Mouse (Mus musculus): ENCODE measurements around the gene Pcsk4. TPM values are rescaled to one million over a fixed set of nuclear protein-coding genes. Genes with fewer than 3 reads are reported as not detected.

The Pcsk4 gene
- polyA plus RNA-seq, 1 experiment from 2014 or later = 5.5 TPM

DNA sequence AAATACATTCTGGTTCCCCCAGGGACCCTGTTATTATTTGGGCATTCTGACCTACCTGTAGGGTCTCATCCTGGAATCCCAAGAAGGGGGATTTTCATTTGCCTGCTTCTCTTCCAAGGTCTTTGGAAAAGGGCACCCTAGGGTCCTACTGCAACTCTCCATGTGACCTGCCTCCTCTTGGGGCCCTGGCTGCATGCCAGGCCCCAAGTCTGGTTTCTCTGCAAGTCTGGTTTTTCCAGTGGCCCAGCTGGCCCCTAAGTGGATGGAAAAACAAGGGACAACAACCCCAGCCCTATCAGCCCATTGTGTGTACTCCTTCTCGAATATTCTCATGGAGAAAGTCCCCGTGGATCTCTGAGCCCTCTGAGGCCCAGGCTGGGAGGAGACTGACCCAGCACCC, 1.6 kb upstream of the Pcsk4 start:
- Histone ChIP-seq H3K9me3 (no peaks in the 10 kb centered on the region), H3K27me3 (replicated peaks; ENCODE audit: low read depth, poor library complexity, severe bottlenecking) (peaks cover 74% of the 10 kb centered on the region), H3K27ac (replicated peaks) (0 out of 2 replicates have a peak overlapping the region, but pooled peaks have one; percentile 30), H3K36me3 (replicated peaks) (0 out of 2 replicates have a peak, but pooled peaks cover 5% of the 10 kb centered on the region), H3K4me1 (peaks cover 40% of the 10 kb centered on the region), H3K4me3 (peak overlapping the region; percentile 65)
- DNase-seq (ENCODE audit: low spot score) = no peak
- 78% methylated on average over 2 of the region's 2 CpGs for WGBS

GRCm38 (mm10) chr10:80330084-80330483, 786 bp upstream of the Pcsk4 start:
- WGBS = 1% methylated on average over 41 of the region's 41 CpGs
- Histone ChIP-seq H3K36me3 (replicated peaks) (0 out of 2 replicates have a peak, but pooled peaks cover 1% of the 10 kb centered on the region), H3K9me3 (no peaks in the 10 kb centered on the region), H3K4me3 (peak overlapping the region; percentile 65), H3K27me3 (replicated peaks; ENCODE audit: low read depth, poor library complexity, severe bottlenecking) (peaks cover 74% of the 10 kb centered on the region), H3K27ac (replicated peaks) (peak overlapping the region; percentile 71), H3K4me1 (peaks cover 42% of the 10 kb centered on the region)
- DNase-seq (ENCODE audit: low spot score) = no peak

- Histone ChIP-seq H3K27ac (replicated peaks) (no peak overlapping the region), H3K27me3 (replicated peaks; ENCODE audit: low read depth, poor library complexity, severe bottlenecking) (peaks cover 66% of the 10 kb centered on the region), H3K4me3 (no peak overlapping the region), H3K36me3 (replicated peaks) (no peaks in the 10 kb centered on the region), H3K4me1 (peaks cover 50% of the 10 kb centered on the region), H3K9me3 (no peaks in the 10 kb centered on the region)
- DNase-seq (ENCODE audit: low spot score) = no peak
- WGBS = 81% methylated on average over 21 of the region's 21 CpGs
Measured at GRCm38 (mm10) chr10:80325045-80325444, 4.3 kb downstream of the Pcsk4 start.

- Histone ChIP-seq H3K27ac (replicated peaks) (no peak overlapping the region), H3K9me3 (no peaks in the 10 kb centered on the region), H3K36me3 (replicated peaks) (no peaks in the 10 kb centered on the region; the same call in 1 of the 2 replicates), H3K27me3 (replicated peaks; ENCODE audit: low read depth, poor library complexity, severe bottlenecking) (peaks cover 66% of the 10 kb centered on the region), H3K4me1 (peaks cover 51% of the 10 kb centered on the region), H3K4me3 (peak overlapping the region; percentile 63; the same call in 1 of the 2 replicates)
- 80% methylated on average over 17 of the region's 17 CpGs for WGBS
- DNase-seq (ENCODE audit: low spot score) = no peak
Measured at GRCm38 (mm10) chr10:80324120-80325037, 4.9 kb downstream of the Pcsk4 start.

- no peaks in the 10 kb centered on the region for H3K9me3 ChIP-seq
- peaks cover 52% of the 10 kb centered on the region for H3K4me1 ChIP-seq
- H3K4me3 ChIP-seq = peak overlapping the region; percentile 63
- H3K36me3 ChIP-seq (replicated peaks) = peaks cover 9% of the 10 kb centered on the region
- peaks cover 59% of the 10 kb centered on the region for H3K27me3 ChIP-seq (replicated peaks; ENCODE audit: low read depth, poor library complexity, severe bottlenecking)
- DNase-seq (ENCODE audit: low spot score) = peak; percentile 80
- peak overlapping the region; percentile 82 for H3K27ac ChIP-seq (replicated peaks)
- WGBS = under 1% methylated on average over 46 of the region's 46 CpGs
Measured at GRCm38 (mm10) chr10:80323261-80324119, 5.8 kb downstream of the Pcsk4 start.

DNA sequence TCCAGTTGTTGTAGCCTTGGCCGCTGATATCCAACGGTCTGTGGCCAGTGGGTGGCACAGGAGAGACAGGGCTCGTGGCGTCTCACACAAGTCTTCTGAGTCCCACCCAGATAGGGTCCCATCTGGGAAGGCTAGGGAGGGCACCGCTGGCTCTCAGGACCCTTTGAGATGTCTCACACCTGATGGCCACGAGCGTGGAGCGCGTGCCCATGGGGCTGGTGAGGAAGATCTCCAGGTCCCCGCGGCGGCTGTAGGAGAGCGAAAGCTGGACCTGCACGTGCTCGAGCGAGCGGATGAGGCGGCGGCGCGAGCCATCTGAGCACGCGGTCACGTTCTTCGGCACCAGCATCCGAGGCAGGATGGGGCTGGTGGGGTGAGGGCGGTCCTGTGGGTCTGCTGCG, 6.5 kb downstream of the Pcsk4 start:
- no peaks in the 10 kb centered on the region for H3K9me3 ChIP-seq
- H3K27ac ChIP-seq (replicated peaks) = peak overlapping the region; percentile 82
- peaks cover 59% of the 10 kb centered on the region for H3K27me3 ChIP-seq (replicated peaks; ENCODE audit: low read depth, poor library complexity, severe bottlenecking)
- 8% methylated on average over 28 of the region's 28 CpGs for WGBS
- peaks cover 52% of the 10 kb centered on the region for H3K4me1 ChIP-seq
- peak; percentile 54 for DNase-seq (ENCODE audit: low spot score)
- peak overlapping the region; percentile 63 for H3K4me3 ChIP-seq
- peaks cover 15% of the 10 kb centered on the region for H3K36me3 ChIP-seq (replicated peaks)

DNA sequence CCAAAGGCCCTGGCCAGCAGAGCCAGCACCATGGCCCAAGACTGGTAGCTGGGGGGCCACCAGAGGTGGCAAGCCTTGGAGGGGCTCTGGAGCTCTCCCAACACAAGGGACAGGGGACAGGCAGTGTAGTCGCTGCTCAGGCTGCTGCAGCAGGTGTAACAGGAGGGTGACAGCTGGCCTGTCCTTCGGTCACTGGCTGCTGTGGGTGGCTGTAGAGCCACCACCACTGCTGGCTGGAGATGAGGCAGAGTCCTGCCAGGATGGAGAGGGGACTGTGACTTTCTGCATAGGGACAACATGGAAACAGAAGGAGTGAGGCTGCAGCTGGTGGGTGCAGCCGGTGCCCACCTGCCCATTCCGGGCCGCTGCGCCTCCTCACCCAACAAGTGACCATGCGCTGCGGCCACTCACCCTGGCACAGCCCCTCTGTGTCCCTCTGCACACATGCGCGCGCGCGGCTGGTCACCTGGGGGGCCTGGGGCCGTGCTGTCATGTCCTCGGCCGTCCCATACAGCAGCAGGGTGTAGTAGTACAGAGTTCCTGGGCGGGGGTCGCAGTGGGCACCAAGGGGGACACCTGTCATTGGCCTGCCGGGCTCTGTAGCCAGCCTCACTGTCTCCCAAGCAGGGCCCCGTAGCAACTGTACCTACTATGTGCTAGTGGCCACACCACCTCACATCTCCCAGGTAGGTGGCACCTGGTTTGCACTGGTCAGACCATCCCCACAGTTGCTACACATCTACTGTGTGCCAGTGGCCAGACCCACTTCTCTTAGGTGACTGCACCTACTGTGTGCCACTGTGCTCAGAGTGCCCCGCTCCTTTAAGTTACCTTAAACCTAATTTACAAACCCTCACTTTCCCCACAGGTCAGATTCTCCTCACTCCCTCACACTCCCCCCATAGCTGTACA, 7.4 kb downstream of the Pcsk4 start:
- Histone ChIP-seq H3K4me1 (peaks cover 60% of the 10 kb centered on the region), H3K4me3 (peak overlapping the region; percentile 63), H3K27me3 (replicated peaks; ENCODE audit: low read depth, poor library complexity, severe bottlenecking) (peaks cover 59% of the 10 kb centered on the region), H3K27ac (replicated peaks) (0 out of 2 replicates have a peak overlapping the region, but pooled peaks have one; percentile 54), H3K36me3 (replicated peaks) (peaks cover 24% of the 10 kb centered on the region), H3K9me3 (no peaks in the 10 kb centered on the region)
- 90% methylated on average over 21 of the region's 21 CpGs for WGBS
- no peak for DNase-seq (ENCODE audit: low spot score)

DNA sequence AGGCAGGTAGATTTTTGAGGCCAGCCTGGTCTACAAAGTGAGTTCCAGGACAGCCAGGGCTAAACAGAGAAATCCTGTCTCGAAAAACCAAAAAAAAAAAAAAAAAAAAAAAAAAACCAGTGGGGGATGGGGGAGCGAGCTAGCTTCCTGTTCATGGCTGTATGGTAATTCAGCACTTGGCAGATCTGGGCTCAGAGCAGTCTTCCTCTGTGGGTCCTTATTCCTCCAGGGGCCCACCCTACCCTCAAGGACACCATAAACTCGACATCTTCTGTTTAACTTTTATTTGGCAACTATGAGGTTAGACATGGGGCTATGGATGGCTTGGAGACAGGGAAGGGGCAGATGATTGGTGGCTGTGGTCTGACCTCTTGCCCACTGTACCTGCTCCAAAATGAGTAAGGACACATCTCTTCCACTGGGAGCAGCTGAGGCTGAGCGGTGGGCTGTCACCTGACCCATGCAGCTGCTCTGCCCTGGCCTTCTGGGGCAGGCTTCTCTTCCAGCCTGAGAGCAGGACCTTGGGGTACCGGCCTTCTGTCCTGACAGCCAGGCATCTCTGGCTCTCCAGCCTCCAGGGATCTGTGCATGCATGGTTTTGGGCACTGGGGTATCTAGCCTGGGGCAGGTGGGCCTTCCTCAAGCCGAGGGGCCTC, 8.2 kb downstream of the Pcsk4 start:
- WGBS = 77% methylated on average over 6 of the region's 6 CpGs
- peaks cover 62% of the 10 kb centered on the region for H3K27me3 ChIP-seq (replicated peaks; ENCODE audit: low read depth, poor library complexity, severe bottlenecking)
- peaks cover 68% of the 10 kb centered on the region for H3K4me1 ChIP-seq
- no peaks in the 10 kb centered on the region for H3K9me3 ChIP-seq
- H3K27ac ChIP-seq (replicated peaks) = 0 out of 2 replicates have a peak overlapping the region, but pooled peaks have one; percentile 54
- no peak for DNase-seq (ENCODE audit: low spot score)
- peaks cover 27% of the 10 kb centered on the region for H3K36me3 ChIP-seq (replicated peaks)
- peak overlapping the region; percentile 97; the same call in 1 of the 2 replicates for H3K4me3 ChIP-seq

DNA sequence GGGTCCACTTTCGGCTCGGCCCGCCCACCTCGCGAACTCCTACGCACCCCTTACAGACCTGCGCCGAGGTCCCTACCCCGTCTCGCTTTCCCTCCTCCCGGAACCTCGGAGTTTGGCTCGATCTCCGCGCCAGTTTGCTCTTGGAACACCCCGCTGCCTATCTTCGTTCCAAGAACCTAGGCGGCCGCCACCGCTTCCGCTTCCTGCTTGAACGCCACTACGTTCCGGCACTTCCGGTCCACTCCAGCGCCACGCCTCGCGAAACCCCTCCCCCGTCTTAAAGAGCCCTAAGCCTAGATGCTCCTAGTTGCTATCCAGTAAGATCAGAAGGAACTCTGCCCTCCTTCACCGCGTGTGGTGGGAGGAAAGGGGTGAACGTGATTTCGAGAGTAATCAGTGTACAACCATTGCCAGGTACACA, 8.9 kb downstream of the Pcsk4 start, which contains the start of gene 2310011J03Rik:
Gene 2310011J03Rik (minus strand): TSS at position 198 of the 421 bp plus-strand sequence.
- H3K36me3 ChIP-seq (replicated peaks) = peaks cover 35% of the 10 kb centered on the region
- under 1% methylated on average over 34 of the region's 34 CpGs for WGBS
- H3K9me3 ChIP-seq = no peaks in the 10 kb centered on the region
- peak within 1 kb of the TSS; percentile 83 for H3K27ac ChIP-seq (replicated peaks)
- H3K27me3 ChIP-seq (replicated peaks; ENCODE audit: low read depth, poor library complexity, severe bottlenecking) = peaks cover 62% of the 10 kb centered on the region
- H3K4me1 ChIP-seq = peaks cover 76% of the 10 kb centered on the region
- H3K4me3 ChIP-seq = peak within 1 kb of the TSS; percentile 97
- DNase-seq (ENCODE audit: low spot score) = peak; percentile 92

DNA sequence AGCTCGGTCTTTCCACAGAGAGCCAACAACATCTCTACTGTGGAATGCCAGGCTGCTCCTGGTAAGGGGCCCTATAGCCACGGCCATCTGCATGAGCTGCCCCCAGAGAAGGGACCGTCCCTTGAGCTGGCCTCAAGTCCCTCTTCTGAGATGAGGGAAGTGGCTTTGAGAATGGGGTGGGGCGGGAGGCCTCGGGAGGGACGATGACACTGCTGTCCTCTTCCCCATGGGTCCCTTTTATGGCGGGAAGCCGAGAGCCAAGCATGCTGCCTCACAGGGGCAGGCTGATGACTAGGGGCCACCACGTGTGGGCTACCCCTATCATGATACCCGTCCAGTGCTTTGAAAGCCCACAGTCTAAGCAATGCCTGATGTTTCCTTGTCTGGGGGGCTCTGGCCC, 12.3 kb downstream of the Pcsk4 start:
- Histone ChIP-seq H3K27me3 (replicated peaks; ENCODE audit: low read depth, poor library complexity, severe bottlenecking) (peaks cover 72% of the 10 kb centered on the region), H3K4me3 (peak overlapping the region; percentile 11; the same call in 1 of the 2 replicates), H3K36me3 (replicated peaks) (peaks cover 54% of the 10 kb centered on the region), H3K4me1 (peaks cover 65% of the 10 kb centered on the region), H3K9me3 (no peaks in the 10 kb centered on the region), H3K27ac (replicated peaks) (no peak overlapping the region)
- no peak for DNase-seq (ENCODE audit: low spot score)
- 58% methylated on average over 10 of the region's 10 CpGs for WGBS

GRCm38 (mm10) chr10:80316359-80316781, 12.9 kb downstream of the Pcsk4 start:
- H3K4me3 ChIP-seq = peak overlapping the region; percentile 27; the same call in 1 of the 2 replicates
- peaks cover 72% of the 10 kb centered on the region for H3K27me3 ChIP-seq (replicated peaks; ENCODE audit: low read depth, poor library complexity, severe bottlenecking)
- 36% methylated on average over 11 of the region's 11 CpGs for WGBS
- no peak for DNase-seq (ENCODE audit: low spot score)
- peaks cover 59% of the 10 kb centered on the region for H3K4me1 ChIP-seq
- H3K27ac ChIP-seq (replicated peaks) = no peak overlapping the region
- H3K9me3 ChIP-seq = no peaks in the 10 kb centered on the region
- peaks cover 60% of the 10 kb centered on the region for H3K36me3 ChIP-seq (replicated peaks)

All from embryonic facial prominence, embryonic 10.5 days (tissue).